Mouse (Mus musculus) retina, embryonic 14.5 days (tissue): ENCODE results near the gene Moap1.
A peak's percentile ranks its signal among the peaks of the same experiment; 100 is the strongest.

Source experiments
- DNase-seq: peaks from one replicate; pipeline ENCODE4 v3.0.0-alpha.2; 2015; ENCODE audit warnings: low spot score

The Moap1 gene

DNA sequence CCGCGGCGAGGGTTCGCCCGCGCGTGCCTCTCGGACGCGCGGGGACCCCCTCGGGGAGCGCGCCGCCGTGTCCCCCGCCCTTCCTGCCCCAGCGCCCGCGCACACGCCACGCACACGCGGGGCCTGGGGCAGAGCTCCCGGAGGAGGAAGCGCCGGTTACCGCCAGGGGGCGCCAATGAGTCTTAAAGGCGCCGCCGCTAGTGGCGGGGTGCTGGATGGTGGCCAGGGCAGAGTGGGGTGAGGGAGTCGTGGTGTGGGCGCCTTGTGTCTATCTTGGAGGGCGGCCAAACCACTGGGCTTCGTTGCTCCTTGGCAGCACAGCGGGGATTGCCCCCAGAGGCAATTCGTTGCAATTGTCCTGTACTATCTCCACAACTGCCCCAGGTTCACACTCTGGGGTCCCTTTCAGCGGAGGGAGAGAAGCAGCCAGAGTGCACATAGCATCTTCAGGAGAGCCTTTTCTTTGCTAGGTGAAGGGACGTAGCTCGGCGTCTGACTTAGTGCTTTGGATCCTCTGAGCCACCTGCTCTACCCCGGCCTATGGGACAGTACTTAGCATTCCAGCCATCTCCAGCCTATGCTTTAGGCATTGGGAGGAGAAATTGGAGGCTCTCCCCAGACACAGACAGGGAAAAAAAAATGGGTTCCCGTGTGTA lies 38.1 kb downstream of the Moap1 start:
- peak; percentile 93 for DNase-seq

GRCm38 (mm10) chr12:102704457-102705198 lies 38.8 kb downstream of the Moap1 start, which contains the start of gene Itpk1:
Gene Itpk1 (minus strand): TSS chr12:102704930.
- DNase-seq, result peak; percentile 68

GRCm38 (mm10) chr12:102703921-102704408 lies 39.5 kb downstream of the Moap1 start:
- DNase-seq, result peak; percentile 47

DNA sequence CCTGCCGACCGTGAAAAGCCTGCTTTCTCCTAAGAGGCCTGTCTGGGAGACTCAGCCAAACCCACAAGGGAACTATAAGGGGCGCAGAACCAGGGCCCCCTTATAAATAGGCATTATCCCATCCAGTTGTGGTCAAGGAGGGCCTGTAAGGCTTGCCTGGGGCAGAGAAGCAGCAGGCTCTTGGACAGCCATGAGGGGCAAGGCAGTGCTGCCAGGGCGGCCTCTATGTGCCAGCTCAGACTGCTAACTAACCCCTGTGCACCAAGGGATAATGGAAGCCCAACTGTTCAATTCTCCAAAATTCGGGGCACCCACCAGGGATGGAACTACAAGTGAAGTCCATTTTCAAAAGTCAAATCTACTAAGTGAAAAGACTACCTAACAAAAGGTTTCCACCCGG lies 40.0 kb downstream of the Moap1 start:
- no peak for DNase-seq

GRCm38 (mm10) chr12:102703111-102703412 lies 40.4 kb downstream of the Moap1 start:
- peak; percentile 63 for DNase-seq

GRCm38 (mm10) chr12:102702356-102703110 lies 40.9 kb downstream of the Moap1 start:
- peak; percentile 92 for DNase-seq

GRCm38 (mm10) chr12:102701691-102702207 lies 41.7 kb downstream of the Moap1 start:
- DNase-seq, result no peak

DNA sequence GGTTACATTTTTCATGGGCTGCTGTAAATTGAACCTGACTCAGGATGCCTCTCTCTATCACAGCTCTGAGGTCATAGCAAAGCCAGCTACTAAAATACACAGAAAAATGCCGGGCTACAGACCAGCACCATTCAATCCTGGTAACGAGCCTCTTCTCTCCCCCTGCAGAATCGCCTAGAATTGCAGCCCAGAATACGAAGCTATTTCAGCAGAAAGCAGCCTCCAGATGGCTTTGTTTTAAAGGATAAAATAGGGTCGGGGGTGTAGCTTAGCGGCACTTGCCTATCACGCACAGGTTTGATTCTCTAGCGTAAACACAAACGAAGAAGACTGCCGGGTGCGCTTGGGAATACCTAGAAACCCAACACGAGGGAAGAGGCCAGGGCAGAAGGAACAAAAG lies 43.0 kb downstream of the Moap1 start:
- no peak for DNase-seq

- DNase-seq, result no peak
Observed at GRCm38 (mm10) chr12:102699156-102699555, 44.3 kb downstream of the Moap1 start.

DNA sequence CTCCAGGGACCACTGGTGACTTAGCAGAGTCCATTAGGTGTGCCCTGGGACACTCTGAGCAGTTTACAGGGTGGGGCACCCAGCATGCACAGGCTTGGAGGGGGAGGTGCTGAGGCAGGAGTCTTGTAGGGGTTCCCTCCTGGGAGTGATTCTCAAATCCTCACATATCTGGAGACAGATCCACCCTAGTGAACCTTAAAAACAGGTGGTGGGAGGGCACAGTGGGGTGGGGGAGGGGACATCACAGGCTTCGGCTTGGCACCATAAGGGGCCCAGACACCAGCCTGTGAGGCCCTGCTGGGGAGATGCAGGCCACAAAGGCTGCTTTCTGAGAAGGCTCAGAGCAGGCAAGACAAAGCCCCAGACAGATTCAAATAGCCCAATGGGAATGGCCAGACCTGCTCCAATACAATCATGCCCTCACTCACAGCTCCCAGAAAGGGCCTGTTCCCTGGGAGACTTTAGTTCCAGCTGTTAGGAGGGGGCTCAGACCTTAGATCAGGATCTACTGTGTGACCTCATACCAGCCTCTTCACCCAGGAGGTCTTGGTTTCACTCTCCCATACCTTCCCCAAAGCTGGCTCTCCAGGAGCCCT lies 45.3 kb downstream of the Moap1 start:
- peak; percentile 49 for DNase-seq

DNA sequence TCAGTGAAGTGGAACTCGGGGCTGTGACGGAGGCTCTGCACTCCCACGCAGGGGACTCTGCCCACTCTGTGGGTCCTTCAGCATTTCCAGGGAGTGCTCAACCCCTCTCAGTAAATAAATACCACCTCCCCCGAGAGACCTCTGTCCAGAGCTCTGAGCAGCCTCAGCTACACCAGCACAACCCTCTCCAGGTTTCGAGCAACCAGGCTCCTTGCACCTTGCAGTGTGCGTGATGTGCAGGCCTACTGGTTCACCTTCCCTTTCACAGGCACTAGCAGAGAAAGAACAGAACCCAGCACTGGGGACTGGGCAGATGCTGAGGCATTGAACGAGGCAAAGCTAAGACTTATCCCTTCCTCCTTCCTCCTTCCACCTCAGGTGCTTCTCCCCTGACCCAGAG lies 46.1 kb downstream of the Moap1 start:
- no peak for DNase-seq

GRCm38 (mm10) chr12:102696635-102697354 lies 46.7 kb downstream of the Moap1 start:
- DNase-seq, result no peak

- DNase-seq, result no peak
Observed at GRCm38 (mm10) chr12:102695369-102696239, 47.9 kb downstream of the Moap1 start.
